Mouse (Mus musculus) urinary bladder, adult 2 months (tissue): ENCODE measurements around the gene Galc. TPM values are rescaled to one million over a fixed set of nuclear protein-coding genes. Genes with fewer than 3 reads are reported as not detected.

ENCODE experiments used
- DNase-seq: peaks from one replicate; pipeline ENCODE4 v3.0.0; 2022; ENCODE audit warnings: low spot score
- polyA plus RNA-seq: library from polyadenylated mRNA; depleted of rRNA; stranded (reverse); fragments of >200 nt; gene quantifications from 2 replicates; pipeline ENCODE4 v1.2.3, GENCODE M21; 2012; rRNA removed

Galc gene
- 10.2 and 11.8 TPM in 2 replicates for polyA plus RNA-seq

DNA sequence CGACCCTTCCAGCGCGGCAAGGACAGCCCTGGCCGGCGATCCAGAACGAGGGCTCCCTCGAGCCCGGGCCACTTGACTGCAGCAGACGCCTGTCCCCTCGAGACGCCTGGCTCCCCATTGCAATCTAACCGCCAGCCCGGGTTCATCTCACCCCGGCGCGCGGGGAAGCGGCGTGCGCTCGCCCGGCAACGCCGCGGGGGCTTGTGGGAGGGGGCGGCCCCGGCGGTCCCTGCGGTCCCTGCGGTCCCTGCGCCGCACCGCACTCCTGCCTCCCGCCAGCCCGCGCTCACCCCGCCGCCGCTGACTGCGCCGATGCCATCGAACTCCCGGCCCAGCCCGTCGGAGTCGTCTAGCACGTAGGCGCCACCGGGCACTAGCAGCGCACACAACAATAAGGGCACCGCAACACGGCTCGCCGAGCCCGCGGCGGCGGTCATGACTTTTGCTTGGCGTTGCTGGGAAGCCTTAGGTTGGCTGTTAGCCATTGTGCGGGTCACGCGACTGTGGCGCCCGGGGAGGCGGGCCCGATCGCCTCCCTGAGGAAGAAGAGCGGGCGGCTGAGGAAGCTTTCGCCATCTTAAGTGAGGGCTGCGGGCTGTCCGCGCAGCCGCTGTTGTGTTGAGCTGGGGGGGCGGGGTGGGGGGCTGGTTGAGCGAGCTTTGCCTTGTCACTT lies at the start of gene Galc:
TSS of gene Galc (minus strand) at position 615 of the 673 bp plus-strand sequence.
- peak; percentile 87 for DNase-seq

DNA sequence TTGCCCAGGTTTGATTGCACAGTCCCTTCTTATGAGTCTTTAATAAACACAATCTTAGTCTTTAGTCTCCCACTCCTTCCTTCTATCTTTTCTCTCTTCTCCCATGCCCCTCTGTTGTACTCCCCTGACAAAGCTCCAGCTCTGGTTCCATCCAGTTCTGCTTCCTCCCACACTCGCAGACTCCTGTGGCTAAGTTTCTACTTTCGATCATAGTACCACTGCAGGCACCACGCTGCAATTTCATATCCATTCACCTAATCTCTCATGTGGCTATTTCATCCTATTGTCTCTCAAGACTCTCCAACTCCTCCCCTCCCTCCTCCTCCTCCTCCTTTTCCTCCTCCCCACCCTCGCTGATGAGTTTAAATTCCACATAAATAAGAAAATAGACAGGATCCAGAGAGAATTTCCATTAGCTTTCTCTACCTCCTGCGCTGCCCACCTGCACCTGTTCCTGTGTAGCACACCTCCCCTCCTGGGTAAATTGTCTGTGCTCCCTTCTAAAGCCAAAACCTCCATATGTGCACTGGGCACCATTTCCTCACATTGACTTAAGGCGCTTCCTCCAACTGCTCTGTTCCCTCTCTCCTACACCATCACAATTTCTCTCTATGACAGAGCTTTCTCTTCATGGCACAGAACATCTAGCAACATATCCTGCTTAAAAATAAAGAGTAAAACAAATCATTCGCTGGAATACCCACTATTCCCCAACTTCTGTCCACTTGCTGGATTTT lies 48.1 kb upstream of the Galc start:
- DNase-seq, result no peak

GRCm38 (mm10) chr12:98303013-98303412 lies 43.8 kb upstream of the Galc start:
- no peak for DNase-seq

GRCm38 (mm10) chr12:98301980-98302379 lies 42.7 kb upstream of the Galc start:
- DNase-seq, result no peak

GRCm38 (mm10) chr12:98294241-98294640 lies 35.0 kb upstream of the Galc start:
- DNase-seq, result no peak

DNA sequence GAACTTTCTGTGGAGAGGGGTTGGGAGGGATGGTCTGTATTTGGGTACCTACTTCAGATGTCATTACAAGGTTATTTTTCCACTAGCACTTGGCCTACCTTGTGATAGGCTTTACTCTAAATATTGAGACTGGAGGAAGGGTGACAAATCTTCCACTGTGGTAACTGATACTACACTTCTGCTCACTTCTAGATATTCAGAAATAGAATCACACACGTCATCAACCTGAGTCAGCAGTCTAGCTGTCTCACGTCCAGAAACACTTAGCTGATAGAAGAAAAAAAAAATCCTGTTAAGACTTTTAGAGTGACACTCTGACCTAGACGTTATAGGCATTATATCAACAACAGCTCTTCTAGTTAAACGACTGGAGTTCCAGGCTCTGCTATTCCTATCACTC lies 33.0 kb upstream of the Galc start:
- DNase-seq, result no peak

DNA sequence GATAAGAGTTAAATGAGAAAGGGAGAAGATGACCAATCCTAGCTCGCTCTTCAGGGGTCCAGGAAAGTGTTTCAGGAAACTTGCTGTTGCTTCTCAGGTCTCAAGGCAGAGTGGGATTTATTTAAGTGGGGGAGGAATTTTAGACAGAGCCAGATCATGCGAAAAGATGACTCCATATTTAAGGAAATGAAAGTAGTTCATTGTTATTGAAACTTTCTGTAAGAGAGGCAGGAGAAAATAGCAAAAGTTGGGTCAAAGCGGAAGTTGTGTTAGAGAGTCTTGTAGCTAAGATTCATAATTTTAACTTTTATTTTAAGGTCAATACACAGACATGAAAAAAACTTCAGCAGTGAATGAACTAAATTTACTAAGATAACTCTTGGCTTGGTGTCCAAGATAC lies 31.2 kb upstream of the Galc start:
- DNase-seq, result no peak

DNA sequence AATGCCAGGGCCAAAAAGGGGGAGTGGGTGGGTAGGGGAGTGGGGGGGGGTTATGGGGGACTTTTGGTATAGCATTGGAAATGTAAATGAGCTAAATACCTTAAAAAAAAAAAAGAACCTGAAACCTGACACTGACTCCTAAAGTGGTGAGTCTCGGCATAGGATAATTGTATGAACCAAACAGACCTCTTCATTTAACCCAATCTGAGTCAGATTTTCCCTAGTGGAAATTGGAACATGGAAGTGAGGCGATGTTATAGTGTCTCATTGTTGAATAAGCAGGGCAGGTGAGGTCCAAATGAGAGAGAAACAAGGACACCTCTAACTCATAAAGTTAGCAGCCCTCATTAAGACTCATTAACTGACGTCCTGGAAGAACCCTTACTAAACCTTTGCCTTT lies 25.2 kb upstream of the Galc start:
- no peak for DNase-seq

DNA sequence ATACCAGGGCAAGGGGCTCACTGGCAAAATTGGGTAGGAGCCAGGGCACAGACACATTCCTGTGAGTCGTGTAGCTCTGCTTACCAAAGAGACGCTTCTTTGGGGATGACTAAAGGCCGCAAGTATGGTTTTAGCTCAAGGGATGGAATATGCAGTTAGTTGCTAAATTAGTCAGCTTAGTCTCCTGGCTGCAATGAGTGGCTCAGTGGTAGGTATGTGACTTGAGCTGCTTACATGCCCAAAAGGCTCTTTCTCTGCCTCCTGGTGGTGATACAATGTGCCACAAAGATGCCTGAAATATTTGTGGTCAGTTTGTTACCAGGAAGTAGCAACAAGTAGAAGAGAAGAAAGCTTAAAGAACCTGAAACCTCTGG lies 24.2 kb upstream of the Galc start:
- no peak for DNase-seq

- DNase-seq, result no peak
These were observed 23.7 kb upstream of the Galc start for GRCm38 (mm10) chr12:98282776-98283486.

GRCm38 (mm10) chr12:98280996-98281395 lies 21.7 kb upstream of the Galc start:
- DNase-seq, result no peak

- no peak for DNase-seq
These were observed 21.3 kb upstream of the Galc start for GRCm38 (mm10) chr12:98280530-98280929.

- DNase-seq, result no peak
These were observed 13.2 kb upstream of the Galc start for GRCm38 (mm10) chr12:98272433-98272832.

- DNase-seq, result no peak
These were observed 11.7 kb upstream of the Galc start for GRCm38 (mm10) chr12:98270810-98271566.

GRCm38 (mm10) chr12:98269791-98270745 lies 10.8 kb upstream of the Galc start:
- DNase-seq, result no peak

DNA sequence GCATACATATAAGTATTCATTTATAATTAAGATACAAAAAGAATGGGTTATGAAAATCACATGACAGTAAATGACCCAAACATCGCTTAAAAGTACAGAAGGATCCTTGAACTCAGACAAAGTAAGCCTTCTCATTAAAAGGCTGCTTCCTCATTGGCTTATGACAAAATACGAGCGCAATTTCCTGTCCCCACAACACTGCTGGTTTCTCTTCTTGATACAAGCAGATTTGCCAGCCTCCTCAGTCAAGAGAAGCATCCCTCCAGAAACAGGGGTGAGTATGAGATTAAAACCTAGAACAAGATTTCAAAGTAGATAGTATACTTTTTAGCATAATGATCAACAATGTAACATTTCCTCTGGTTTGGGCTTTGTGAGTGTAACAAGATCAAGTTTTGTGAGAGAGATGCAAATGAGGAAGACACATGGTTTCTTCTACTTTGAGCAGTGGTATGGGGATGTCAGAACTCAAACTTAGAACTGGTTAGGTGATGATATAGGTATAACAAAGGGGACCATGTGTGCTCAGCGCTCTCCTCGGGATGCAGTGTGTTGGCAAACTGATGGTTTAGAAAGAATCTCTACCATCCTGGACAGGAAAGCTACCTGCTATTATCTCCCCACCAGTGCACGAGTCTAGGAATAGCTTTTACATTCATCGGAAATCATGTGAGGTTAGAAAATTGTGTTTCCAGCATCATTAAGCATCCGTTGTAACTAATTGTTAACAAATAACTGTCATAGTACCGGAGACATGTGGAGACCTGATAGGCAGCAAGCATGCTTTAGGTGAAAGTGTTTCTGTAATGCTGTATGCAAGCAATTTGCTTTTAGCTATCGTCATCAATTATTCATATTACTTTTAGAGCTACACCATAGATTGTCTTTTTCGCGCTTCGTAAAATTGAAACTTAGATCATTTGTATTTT lies 9.4 kb upstream of the Galc start, which contains the start of gene Gpr65:
TSS of gene Gpr65 (plus strand) at position 195 of the 929 bp plus-strand sequence.
- no peak for DNase-seq

DNA sequence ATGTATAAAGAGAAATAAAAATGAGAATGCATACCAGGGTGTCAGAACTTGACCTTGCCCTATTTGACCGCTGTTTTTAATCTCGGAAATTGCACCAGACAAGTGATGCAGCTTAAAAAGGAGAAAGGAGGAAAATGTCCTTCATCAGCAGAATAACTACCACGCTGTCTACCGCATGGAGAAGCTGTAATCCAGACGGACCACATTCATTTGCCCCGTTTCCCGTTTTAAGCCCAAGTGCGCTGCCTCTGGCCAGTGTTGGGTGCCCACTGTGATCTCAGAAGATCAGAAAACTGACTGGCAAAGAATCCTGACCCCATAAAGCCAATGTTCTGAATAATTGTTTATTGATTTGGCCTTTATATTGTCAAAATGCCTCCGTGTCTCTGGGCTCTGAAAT lies 6.4 kb upstream of the Galc start:
- DNase-seq, result no peak

- no peak for DNase-seq
These were observed 226 bp upstream of the Galc start for GRCm38 (mm10) chr12:98259518-98259852.

- no peak for DNase-seq
These were observed 851 bp downstream of the Galc start for GRCm38 (mm10) chr12:98258371-98258844.
